Mouse (Mus musculus): ENCODE measurements at regions not wholly inside any gene's neighbourhood (a gene's known extent, or its start where the extent isn't known, plus 50 kb on each side); places are given as distances from the start of the nearest gene placed in this dataset.

DNA sequence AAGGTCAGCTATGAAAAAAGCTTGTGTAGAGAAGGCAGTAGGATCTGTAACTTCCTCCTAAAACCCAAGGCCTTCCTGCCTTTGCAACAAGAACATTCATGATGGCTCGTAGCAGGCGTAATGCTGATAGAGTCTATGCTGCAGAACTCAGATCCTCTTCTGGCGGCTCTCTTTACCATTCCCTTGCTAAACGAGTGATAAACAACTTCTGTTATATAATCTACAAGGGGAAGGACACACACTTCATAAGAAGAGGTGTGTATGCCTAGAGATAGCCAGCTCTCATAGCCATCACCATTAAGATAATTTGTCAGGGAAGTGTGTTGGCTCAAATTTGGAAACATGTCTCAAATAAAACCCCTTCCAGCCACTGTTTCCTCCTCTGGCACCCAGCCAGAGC is 441.9 kb downstream of the Gpam start:
- H3K36me3 ChIP-seq (replicated peaks; ENCODE audit: control insufficient read depth, insufficient read depth) = no peaks in the 10 kb centered on the region
- ATAC-seq (ENCODE audit: low FRiP score) (no peak), DNase-seq (ENCODE audit: low spot score) (no peak)
- WGBS = 96% methylated on average over 4 of the region's 4 CpGs
- no peak overlapping the region for H3K4me2 ChIP-seq (replicated peaks)
- no peaks in the 10 kb centered on the region for H3K4me1 ChIP-seq (replicated peaks; ENCODE audit: control insufficient read depth, insufficient read depth, low read length)
- H3K27me3 ChIP-seq (ENCODE audit: control insufficient read depth, insufficient read depth, low read length) = no peaks in the 10 kb centered on the region
- no peak overlapping the region for H3K4me3 ChIP-seq (replicated peaks; ENCODE audit: low read length)
- no peak overlapping the region for H3K27ac ChIP-seq
- no peak overlapping the region for H3K9ac ChIP-seq
- H3K9me3 ChIP-seq (ENCODE audit: control insufficient read depth, low read length) = no peaks in the 10 kb centered on the region
